Mouse (Mus musculus) gonadal fat pad, adult 2 months (tissue): ENCODE measurements at regions not wholly inside any gene's neighbourhood (a gene's known extent, or its start where the extent isn't known, plus 50 kb on each side); places are given as distances from the start of the nearest gene placed in this dataset.
A peak's percentile ranks its signal among the peaks of the same experiment; 100 is the strongest.
"Not testable (repeated sequence)": the region's sequence is repeated elsewhere in the genome, so short reads cannot be mapped to it uniquely, and the experiment has no call there.

Experiments
- DNase-seq: peaks from one replicate; pipeline ENCODE4 v3.0.0-alpha.2; 2012; ENCODE audit warnings: low read depth

DNA sequence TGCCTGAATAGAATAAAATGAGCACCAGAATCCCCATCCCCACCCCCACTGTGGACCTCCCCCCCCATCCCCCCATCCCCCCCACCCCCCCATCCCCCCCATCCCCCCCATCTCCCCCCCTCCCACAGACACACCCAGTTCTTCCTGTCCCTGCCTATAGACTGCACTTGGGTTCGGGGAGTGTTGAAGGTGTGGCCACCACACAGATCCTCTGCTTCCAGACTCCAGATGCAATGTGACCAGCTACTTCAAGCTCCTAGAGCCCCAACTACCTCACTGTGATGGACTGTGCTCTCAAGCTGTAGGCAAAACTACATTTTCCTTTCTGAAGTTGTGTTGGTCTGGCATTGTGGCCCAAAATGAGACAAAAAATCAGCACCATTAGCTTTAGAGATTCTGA lies 138.3 kb upstream of the Rybp start:
- DNase-seq = no peak

DNA sequence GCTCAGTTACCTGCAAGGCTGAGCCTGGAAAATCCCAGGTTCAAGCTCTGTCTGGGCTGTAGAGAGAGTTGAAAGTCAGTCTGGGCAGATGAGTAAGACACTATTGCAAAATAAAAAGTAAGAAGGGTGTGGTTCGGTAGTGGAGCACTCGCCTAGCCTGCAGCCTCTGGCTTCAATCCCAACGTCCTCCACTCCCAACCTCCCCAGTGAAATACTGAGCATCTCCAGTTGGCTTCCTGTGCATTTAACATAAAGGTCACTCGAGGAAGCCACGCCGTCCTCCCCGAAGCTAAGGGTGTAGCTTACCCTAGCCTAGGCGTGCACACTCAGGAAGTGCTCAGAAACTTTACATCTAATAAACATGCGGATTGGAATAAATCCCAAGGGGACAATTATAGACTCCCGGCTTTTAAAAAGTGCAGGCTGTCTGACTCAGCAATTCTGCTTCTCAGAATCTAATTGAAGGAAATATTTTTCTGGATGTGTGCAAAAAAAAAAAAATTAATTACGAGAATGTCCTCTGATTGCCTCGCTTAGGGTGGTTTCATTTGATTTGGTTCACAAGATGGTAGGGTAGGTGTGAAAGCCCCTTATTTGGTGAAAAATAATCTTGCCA lies 137.6 kb upstream of the Rybp start:
- peak; percentile 38 for DNase-seq

DNA sequence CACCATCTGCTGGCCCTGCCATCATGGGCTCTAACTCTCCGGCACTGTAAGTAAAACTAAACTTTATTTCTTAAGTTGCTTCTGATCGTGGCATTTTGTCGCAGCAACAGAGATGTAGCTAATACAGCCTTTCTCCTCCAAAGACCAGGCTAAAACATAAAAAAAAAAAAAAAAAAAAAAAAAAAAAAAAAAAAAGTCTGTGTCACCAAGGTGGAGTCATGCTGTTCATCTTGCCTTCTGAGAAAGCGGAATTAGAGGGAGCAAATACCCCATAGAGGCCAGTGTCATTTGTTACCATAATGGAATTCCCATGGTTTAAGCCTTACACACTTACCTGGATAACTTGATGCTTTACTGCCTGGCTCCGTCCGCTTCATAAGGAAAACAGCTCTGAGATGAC lies 136.9 kb upstream of the Rybp start:
- no peak for DNase-seq

DNA sequence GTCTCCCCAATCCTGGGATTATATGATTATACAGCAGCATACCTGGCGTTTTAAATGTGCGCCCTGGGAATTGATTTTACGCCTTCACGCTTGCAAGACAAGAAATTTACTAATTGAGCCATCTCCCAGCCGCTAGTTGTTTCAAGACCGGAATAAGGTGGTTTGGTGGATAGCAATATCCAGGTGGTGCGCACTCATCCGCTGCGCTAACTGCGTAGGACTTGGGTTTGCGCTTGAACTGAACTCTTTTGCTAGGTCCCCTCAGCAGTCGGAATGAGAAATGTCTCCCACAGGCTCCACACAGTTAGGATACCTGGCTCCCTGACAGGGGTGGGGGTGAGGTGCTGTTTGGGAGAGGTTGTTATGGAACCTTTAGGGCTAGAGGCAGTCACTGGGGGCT lies 136.4 kb upstream of the Rybp start:
- DNase-seq = no peak

DNA sequence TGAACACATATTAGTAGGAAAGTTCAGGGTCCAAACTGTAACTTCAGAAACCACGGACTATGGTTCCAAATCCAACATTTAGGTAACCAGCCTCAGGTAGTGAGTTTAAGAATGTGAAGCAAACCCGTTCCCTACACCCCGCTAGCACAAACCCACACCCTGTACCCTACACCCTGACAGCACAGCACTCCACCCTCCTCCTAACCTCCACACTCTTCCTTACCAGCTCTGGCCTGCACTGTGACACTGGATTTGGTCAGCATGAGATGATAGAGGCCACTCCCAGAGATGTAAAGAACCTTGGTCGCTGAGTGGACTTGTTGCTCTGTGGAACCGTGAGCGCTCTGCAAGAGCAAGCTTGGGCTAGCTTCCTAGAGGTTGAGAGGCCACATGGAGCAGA lies 135.3 kb upstream of the Rybp start:
- no peak for DNase-seq

DNA sequence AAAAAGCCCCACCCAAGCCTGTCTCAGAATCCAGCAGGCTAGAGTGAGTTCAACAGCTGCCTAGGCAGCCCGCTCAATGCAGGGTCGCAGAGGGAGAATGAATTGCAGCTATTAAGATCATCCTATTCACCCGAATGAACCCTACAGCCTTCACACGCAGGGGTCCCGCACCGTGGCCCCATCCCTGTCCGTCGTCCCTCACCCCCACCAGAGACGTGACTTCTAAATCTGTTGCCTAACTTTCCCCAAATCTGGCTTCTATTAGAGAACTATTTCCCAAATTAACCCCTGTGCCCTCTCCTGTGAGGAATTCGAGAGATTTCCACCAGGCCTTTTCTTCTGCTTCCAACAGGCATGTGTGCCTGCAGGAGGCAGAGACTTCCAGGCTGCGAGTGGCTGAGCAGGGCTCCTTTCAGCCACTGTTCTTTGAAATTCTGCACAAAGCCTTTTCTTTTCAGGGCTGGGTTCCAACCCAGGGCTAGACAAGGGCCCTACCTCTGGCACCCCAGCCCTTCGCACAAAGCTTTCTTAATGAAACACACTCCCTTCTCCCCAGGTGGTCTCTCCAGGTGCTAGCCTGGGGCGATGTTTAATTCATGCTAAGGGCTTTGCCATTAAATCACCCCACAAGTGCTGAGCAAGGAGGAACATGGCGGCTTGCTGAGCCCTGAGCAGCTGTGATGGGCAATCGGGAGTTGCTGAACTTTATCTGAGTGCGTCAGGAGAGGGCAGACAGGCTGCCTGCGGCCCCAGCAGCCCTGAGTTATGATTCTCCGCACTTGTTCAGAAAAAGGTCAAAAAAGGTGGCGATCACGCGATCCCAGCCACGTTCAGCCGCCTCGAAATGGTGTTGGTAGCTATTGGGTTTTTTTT lies 134.7 kb upstream of the Rybp start:
- no peak for DNase-seq

DNA sequence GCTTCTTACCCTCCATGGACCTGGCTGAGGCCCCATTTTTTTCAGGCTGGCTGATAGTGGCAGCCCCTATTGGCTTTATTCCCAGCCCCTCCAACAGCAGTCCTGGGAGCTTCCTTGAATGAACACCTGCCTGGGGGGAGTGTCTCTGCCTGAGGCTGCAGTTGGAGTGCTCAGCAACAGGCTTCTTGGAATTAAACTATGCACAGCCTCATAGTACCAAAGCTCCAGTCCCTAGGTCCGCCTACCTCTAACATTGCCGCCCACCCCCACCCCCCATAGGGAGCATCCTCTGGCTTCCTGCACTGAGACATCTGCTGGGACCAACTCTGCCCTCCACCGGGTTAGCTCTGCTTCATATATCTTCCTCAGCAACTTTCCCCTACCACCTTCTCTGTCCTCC lies 133.3 kb upstream of the Rybp start:
- no peak for DNase-seq

DNA sequence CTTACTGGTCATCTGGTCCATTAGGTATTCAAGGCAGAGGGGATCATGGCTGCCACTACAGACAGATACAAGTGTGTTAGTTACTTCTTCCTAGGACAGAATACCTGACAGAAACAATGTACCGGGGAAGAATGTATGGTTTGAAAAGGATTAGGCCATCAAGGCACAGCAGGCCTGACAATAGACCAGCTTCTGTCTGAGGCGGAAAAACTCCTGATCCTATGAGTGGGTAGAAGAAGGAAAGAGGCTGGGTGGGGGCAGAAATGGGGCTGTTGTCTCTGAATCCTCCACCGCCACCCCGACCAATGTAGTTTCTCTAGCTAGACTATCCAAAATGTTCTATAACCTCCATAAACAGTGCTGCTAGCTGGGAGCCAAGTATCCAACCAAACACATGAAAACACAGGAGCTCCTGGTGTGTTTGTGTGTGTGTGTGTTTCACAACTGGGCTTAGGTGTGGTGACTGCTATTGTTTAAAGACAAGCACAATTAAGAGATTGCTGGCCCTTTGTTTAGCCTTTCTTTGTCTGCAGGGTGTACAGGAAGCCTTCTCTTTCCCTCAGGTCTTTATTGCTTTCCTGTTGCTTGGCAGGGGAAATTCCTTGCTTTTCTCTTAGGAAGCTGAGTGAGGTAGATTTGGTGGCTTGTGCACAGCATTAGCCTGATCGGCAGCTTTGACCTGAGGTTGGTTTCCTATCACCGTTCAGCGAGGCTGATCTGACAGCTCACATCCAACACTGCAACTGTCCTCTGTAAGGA lies 132.7 kb upstream of the Rybp start:
- DNase-seq = no peak

DNA sequence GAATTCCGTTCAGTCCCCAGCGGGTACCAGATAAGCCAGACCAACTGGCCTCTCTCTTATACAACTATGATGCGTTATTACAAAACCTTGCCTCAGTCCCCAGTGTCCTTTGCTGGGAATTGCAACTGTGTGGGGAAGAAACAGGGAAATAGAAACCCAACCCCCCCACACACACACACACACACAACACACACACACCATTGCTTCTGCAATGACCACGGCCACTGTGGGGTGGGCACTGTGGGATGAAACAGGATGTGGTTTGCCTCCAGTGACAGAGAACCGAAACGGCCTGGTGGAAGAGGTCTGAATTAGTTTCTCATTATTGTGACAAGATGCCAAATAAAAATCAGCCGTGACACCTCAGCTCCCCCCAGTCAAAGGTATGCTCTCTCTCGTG lies 128.8 kb upstream of the Rybp start:
- no peak for DNase-seq

DNA sequence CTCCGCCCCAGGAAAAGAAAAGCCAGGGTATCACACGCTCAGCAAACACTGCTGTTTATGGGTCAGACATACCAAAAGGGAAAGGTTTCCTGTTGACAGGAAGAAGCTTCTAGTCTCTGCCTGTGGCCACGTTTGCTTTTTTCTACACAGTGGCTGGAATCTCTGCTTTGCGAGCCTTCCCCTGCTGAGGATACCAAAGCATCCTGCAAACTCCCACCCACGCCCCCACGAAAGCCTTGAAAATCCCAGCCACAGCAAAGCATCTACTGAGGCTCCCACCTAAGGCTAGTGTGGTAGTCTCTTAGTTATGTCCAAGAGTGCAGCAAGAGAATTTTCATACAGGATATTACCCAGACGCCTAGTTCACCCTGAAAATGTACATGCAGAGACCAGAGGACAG lies 128.2 kb upstream of the Rybp start:
- DNase-seq = no peak

DNA sequence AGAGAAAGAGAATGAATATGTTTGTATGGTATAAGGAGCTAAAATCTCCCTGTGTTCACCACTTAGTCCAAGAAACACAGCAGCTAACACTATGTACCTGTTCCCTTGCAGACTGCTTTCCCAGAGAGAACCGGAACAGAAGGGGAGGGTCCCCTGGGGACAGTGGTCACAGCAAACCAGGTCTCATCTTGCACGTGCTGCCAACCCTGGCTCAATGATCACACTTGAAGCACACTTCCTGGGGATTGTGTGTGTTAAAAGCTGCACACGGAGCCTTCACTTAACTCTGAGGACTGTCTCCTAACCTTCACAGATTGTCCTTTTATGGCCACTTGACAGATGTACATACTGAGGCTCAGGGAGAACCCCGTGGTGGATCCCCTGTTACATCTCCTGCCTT lies 127.6 kb upstream of the Rybp start:
- DNase-seq = no peak

DNA sequence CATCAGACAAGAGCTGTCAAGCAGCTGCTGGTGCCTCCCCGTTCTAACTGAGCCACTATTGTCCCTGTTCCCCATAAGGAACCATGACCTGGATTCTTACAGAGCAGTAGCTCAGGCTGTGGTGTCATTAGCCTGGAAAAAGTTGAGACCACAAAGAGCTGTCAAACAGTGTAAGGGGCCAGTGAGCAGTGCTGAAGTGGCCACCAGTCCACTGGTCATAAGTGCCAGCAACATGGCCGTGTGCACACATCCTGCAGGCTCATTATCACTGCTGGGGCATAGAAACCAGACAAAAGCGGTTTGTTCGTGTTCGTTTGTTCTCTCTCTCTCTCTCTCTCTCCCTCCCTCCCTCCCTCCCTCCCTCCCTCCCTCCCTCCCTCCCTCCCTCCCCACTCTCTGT lies 125.2 kb upstream of the Rybp start:
- no peak for DNase-seq

DNA sequence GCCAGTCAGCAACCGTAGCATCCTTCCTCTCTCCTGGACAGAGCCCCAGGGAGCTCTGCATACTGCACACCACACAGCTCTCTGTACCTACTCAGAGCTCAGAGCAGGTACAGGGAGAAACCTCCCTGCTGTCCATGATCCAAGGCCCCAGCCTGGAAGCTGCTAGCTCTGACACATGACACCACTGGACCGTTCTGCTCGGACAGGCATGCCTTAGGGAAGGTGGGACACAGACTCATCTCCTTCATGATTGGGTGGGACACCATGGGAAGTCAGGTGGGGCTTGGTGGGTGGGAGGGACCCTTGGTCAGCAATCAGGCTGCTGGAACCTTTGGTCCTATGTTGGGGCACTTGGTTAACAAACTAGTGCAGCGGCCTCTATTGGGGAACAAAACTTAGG lies 124.7 kb upstream of the Rybp start:
- DNase-seq = no peak

DNA sequence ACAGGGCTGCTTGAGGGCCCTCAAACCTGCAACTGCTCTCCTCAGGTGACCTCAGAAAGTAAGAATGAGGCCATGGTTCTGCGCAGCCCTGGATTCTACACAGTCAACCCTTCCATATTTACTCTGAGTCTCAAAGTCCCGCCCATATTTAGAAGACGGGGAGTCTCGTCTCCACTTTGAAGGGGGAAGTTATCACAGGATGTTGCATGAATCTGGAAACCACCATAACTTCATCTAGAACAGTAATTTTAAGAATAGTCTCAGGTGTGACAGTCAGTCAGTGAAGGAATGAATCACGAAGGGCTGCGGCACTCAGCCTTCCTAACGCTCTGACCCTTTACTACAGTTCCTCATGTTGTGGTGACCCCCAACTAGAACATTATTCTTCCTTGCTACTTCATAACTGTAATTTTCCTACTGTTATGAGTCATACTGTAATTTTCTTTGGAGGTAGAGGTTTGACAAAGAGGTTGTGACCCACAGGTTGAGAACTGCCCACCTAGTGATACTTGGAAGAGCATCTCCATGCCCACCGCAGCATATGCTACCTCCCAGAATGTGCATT lies 122.9 kb upstream of the Rybp start:
- no peak for DNase-seq

DNA sequence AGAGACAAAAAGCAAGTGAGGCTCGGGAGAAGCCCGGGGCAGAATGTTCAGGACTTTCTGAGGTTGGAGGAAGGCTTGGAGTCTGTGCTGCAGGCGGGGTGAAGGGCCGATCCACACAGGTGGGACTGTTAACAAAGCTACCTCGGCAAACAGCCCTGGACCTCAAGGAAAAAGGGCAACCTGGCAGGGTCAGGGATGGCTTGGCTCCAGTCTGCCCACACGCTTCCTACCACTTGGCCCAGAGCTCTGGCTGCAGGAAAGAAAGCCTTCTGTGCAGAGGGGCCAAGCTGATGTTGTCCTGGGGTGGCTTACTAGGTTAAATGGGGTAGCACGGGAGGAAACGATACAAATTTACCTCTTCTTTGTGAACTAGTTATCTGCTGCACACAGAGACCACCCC lies 121.5 kb upstream of the Rybp start:
- no peak for DNase-seq

DNA sequence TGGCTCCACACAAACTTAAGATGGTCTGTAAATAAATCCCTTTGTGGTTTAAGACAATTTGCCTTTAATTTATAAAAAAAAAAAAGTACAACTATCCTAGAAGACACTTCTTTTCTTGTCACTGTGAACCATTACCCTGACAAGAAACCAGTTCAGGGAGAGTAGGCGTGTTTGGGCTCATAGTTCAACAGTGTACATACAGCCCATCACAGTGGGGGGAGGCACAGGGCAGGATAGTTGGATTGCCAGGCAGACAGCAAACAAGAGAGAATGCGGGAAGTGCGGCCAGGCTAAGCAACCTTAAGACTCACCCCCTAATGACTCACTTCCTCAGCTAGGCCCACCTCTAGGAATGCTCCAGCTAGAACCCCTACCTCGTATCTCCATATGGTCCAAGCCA lies 119.2 kb upstream of the Rybp start:
- no peak for DNase-seq

DNA sequence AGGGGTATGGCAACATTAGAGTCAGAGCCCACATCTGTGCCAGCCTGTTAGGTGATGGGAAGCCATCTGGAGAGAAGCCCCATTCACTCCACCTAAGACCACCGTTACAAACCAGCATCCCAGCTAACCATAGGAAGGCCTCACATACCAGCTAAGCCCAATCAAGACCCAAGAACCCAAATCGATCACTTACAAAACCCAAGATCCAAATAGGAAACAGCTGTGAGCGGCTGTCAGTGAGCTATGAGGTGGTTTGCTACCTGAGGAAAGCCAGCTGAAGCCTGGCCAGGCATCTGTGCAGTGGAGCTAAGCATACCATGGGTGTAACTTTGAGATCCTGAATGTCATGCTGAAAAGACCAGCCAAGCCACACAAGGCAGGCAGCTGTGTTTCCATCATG lies 116.9 kb upstream of the Rybp start:
- no peak for DNase-seq

DNA sequence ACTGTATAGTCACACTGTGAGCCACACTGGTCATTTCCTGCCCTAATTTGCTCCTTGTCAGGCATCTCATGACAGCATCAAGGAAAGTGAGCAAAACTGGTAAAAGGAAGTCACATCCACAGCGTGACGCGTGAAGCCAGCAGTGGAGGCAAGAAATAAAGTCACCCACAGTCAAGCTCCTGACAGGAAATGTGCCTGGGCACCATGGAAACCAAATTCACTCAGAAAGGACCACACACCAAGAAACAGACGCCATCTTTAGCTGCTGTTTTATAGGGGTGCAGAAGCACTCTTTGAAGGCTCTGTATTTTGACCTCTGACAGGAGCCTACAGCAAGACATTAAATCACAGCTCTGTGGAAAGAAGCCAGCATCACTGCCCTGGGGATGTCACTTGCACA lies 115.4 kb upstream of the Rybp start:
- DNase-seq = no peak

DNA sequence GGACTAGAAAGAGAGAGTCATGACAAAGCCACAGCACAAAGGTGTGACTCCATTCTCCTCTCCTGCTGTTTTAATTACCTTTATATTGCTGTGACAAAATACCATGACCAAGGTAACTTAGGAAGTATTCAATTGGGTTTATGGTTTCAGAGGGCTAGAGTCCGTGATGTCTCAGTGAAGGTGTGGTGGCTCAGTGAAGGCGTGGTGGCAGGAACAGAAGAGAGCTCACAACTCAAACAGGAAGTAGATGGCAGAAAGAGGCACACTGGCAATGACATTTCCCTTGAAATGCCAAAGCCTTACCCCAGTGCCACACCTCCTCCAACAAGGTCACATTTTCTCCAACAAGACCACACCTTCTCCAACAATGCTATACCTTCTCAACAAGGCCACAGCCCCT lies 114.4 kb upstream of the Rybp start:
- no peak for DNase-seq

DNA sequence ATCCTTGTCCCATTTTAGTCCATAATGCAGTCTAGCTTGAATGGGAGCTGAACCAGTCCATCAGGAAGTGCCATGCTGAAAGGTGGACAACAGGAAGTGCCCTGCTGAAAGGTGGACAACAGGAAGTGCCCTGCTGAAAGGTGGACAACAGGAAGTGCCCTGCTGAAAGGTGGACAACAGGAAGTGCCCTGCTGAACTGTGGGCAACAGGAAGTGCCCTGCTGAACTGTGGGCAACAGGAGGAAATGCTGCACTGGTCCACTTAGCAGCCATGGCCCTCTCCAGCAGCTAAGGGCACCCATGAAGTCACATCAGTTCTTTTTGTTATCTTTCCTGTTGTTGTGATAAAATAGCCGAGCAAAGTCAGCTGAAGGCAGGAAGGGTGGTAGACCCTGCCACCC lies 112.1 kb upstream of the Rybp start:
- not testable (repeated sequence) for DNase-seq

DNA sequence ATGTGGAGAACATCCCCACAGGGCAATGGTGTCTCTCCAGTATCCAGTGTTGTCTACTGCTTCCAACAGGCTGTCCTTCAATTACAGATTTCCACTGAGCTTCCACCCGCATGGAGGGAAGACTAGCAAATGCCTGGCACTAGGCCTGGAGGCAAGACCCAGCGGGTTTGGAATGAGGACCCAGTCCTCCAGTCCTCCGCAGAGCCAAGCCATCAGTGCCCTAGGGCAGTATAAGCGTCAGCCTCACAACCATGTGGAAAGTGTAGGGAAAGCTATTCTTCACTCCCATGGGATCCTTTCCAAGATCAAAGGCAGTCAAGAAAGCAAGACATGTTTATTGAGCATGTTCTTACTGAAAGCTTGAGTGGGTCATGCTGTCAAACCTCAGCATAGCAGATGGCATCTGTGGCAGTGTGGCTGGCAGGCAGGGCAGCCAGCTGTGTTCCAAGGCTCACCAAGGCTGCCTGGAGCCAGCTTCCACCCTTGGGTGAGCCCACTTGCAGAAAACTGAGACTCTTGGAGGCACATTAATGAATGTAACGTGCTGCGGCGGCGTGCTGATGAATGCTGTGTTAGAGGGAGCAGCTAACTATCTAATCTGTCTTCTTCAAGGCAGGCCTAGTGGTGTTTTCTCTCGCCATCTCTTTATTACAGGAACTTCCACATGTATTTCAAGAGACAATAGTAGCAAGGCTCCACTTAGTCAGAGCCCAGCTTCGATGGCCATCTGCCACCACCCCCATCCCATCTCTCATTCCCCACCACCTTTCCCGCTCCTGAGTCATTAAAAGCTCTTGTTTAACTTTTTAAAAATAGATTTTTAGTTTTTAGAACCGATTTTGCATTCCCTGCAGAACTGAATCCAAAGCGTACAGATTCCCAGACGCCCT lies 109.3 kb upstream of the Rybp start:
- DNase-seq = no peak
